Mouse (Mus musculus): ENCODE data around the gene Myl3.

DNA sequence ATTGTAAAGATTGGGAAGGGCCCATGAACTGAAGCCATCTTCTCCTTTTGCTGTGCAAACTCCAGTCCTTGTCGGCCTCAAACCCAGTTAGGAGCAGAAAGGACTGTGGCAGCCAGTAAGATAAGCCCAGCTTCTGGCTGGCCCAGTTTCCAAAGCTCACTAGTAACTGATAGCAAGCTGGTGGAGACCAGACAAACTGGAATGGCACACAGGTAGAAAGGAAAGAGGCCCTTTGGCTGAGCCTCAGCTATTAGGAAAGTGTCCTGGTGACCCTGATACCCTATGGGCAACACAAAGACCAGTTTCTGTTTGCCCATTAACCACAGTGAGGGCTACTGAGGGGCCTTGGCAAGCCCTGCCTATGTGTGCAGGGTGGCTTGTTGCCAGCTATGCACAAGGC is 38.8 kb upstream of the Myl3 start:
- TF ChIP-seq EP300 (optimal IDR thresholded peaks at IDR 0.05) (no peak), CTCF (IDR thresholded peaks at IDR 0.05; ENCODE audit: low read depth) (no peak)

All from stomach, postnatal 0 days (tissue).